Mouse (Mus musculus) intestine, embryonic 14.5 days (tissue): ENCODE data around the gene Plxdc1. TPM values are rescaled to one million over a fixed set of nuclear protein-coding genes. Genes with fewer than 3 reads are reported as not detected.
A peak's percentile ranks its signal among the peaks of the same experiment; 100 is the strongest.

Experiments
- ATAC-seq: fragments of 200-750 bp; cut with Nextera tagmentation; replicated peaks from 2 replicates; pipeline ENCODE4 v1.8.0; 2017; ENCODE audit warnings: low read depth, moderate number of reproducible peaks, moderate TSS enrichment, moderate library complexity; ENCODE audit not compliant: low FRiP score, low TSS enrichment
- DNase-seq: peaks from one replicate; pipeline ENCODE4 v3.0.0-alpha.2; 2018; ENCODE audit warnings: low spot score
- H3K27ac ChIP-seq: fragments of 300-500 bp; sonication (generic); 2 replicates; pipeline ENCODE4 v1.5.1; 2014; ENCODE audit warnings: low read depth, mild to moderate bottlenecking, control low read depth
- H3K27me3 ChIP-seq: fragments of 300-500 bp; sonication (generic); replicated peaks from 2 replicates; pipeline ENCODE4 v1.6.1; 2014; ENCODE audit warnings: low read length, control low read depth; ENCODE audit not compliant: control insufficient read depth, insufficient read depth
- H3K36me3 ChIP-seq: fragments of 300-500 bp; sonication (generic); 2 replicates; pipeline ENCODE4 v1.6.1; 2014; ENCODE audit warnings: low read length, control low read depth; ENCODE audit not compliant: control insufficient read depth, insufficient read depth
- H3K4me1 ChIP-seq: fragments of 300-500 bp; sonication (generic); replicated peaks from 2 replicates; pipeline ENCODE4 v1.6.1; 2014; ENCODE audit warnings: low read length, control low read depth, mixed read lengths; ENCODE audit not compliant: control insufficient read depth, insufficient read depth
- H3K4me2 ChIP-seq: fragments of 300-500 bp; sonication (generic); 2 replicates; pipeline ENCODE4 v1.6.1; 2014; ENCODE audit warnings: low read length
- H3K4me3 ChIP-seq: fragments of 300-500 bp; sonication (generic); 2 replicates; pipeline ENCODE4 v1.5.1; 2014; ENCODE audit warnings: low read depth, low read length, control low read depth, mixed read lengths
- H3K9ac ChIP-seq: fragments of 300-500 bp; sonication (generic); 2 replicates; pipeline ENCODE4 v1.6.1; 2014; ENCODE audit warnings: mild to moderate bottlenecking, low read length
- H3K9me3 ChIP-seq: fragments of 300-500 bp; sonication (generic); 2 replicates; pipeline ENCODE4 v1.6.1; 2016; ENCODE audit warnings: low read length, control low read depth; ENCODE audit not compliant: control insufficient read depth
- WGBS: fragments of 180-500 bp; shearing (Covaris S2); extraction: QIAGEN DNeasy Blood & Tissue Kit; methylation state at CpG from one replicate; pipeline ENCODE4 v1.1.7; 2014; 5-methylcytosine and 5-hydroxymethylcytosine counted together
- polyA plus RNA-seq: library from polyadenylated mRNA; unstranded; fragments of >200 nt; fragmentation: Nextera tagmentation; extraction: Ambion mirVana; gene quantifications from 2 replicates; pipeline ENCODE4 v1.2.1, GENCODE M21; 2014

Gene Plxdc1
- polyA plus RNA-seq, 1 experiment from 2014 or later: 0.30 TPM

- Histone ChIP-seq H3K4me2 (peak overlapping the region; percentile 66), H3K27ac (peak overlapping the region; percentile 77), H3K9me3 (no peaks in the 10 kb centered on the region), H3K36me3 (no peaks in the 10 kb centered on the region), H3K27me3 (peaks cover 25% of the 10 kb centered on the region), H3K9ac (peak overlapping the region; percentile 69), H3K4me3 (peak overlapping the region; percentile 67), H3K4me1 (peaks cover 14% of the 10 kb centered on the region)
- 0% methylated on average over 26 of the region's 26 CpGs for WGBS
- ATAC-seq (peak; percentile 85), DNase-seq (peak; percentile 94)
Observed at GRCm38 (mm10) chr11:97988530-97989096, 2.4 kb upstream of the Plxdc1 start.

GRCm38 (mm10) chr11:97987551-97988526 is 1.6 kb upstream of the Plxdc1 start:
- H3K4me1 ChIP-seq: peaks cover 14% of the 10 kb centered on the region
- H3K4me3 ChIP-seq: peak overlapping the region; percentile 67
- ATAC-seq (peak; percentile 83), DNase-seq (peak; percentile 100)
- H3K9me3 ChIP-seq: no peaks in the 10 kb centered on the region
- under 1% methylated on average over 42 of the region's 42 CpGs for WGBS
- peaks cover 25% of the 10 kb centered on the region for H3K27me3 ChIP-seq
- H3K27ac ChIP-seq: peak overlapping the region; percentile 77
- peak overlapping the region; percentile 69 for H3K9ac ChIP-seq
- no peaks in the 10 kb centered on the region for H3K36me3 ChIP-seq
- H3K4me2 ChIP-seq: peak overlapping the region; percentile 66

DNA sequence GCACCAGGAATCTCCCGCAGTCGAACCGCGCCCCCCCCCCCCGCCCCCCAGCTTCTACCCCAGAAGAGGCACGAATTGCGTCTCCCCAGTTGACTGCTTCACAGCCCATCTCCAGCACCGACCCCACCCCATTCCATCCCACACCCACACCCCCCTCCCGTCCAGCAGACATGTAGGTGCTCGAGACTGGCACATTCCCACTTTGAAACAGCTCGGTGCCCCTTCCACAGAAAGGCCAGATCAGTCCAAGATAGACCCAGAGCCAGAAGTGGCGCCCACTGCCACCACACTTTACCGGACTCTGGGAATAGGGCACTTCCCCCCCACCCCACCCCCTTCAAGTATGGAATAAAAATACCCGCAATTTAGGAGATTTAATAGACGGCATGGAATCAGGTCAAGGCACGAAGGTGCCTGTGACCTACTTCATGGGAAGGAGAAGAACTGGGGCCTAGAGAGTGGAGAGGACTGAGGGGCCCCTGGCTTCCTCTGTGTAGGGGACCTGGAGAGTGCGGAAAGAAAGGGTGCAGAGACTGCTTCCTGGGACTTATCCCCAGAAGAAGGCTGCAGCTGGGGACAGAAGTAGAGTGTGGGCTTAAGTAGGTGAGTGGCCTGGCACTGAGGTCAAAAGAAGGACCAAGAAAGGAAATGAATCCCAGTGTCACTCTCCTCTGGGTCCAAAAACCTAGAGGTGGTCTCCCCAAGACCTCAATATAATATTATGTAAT is 658 bp upstream of the Plxdc1 start:
- Histone ChIP-seq H3K9me3 (no peaks in the 10 kb centered on the region), H3K27ac (no peak overlapping the region), H3K4me1 (peaks cover 14% of the 10 kb centered on the region), H3K36me3 (no peaks in the 10 kb centered on the region), H3K4me2 (peak overlapping the region; percentile 79), H3K9ac (no peak overlapping the region; the same call in 1 of the 2 replicates), H3K4me3 (peak overlapping the region; percentile 67), H3K27me3 (peaks cover 25% of the 10 kb centered on the region)
- DNase-seq (peak; percentile 73), ATAC-seq (no peak)
- 30% methylated on average over 14 of the region's 17 CpGs for WGBS

DNA sequence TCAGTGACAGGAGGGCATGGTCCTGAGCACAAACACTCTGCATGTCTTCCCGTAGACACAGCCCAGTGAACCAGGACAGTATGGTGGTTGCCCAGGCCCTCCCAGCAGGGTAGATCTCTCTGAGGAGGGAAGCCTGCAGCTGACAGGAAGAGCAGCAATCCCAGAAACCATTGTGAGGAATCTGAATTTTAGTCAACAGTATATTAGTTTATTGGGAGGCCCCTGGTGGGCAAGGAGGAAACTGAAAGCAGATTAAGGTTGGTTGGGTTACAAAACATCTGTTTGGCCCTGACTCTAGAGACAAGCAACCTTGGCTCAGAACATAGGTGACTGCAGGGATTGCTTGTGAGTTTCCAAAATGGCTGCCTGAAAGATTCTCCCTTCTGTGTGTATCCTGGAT is 2.3 kb downstream of the Plxdc1 start:
- WGBS: 83% methylated on average over 1 of the region's 1 CpGs
- no peak for ATAC-seq
- Histone ChIP-seq H3K27ac (no peak overlapping the region), H3K27me3 (peaks cover 25% of the 10 kb centered on the region), H3K9ac (no peak overlapping the region), H3K4me2 (no peak overlapping the region), H3K9me3 (no peaks in the 10 kb centered on the region), H3K4me3 (no peak overlapping the region), H3K4me1 (no peaks in the 10 kb centered on the region; the same call in none of the 2 replicates), H3K36me3 (no peaks in the 10 kb centered on the region)
- DNase-seq: no peak

DNA sequence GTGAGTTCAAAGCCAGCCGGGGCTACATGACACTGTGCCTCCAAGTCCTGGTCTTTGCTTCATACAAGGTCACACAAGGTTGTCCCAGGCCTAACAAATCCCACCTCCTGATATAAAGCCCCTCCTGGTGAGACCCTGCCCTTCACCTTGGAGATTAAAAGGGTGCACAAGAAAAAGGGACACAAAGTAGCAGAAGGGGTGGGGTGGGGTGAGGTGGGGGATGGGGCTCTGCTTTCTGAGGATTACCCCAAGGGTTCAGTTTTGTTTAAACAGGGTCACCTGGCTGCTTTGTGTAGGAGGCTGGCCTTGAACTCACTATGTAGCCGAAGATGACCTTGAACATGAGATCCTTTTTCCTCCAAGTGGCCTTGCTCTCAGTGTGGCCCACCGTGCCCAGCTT is 2.7 kb downstream of the Plxdc1 start:
- Histone ChIP-seq H3K9ac (no peak overlapping the region), H3K4me1 (no peaks in the 10 kb centered on the region; the same call in 1 of the 2 replicates), H3K4me3 (no peak overlapping the region), H3K4me2 (no peak overlapping the region), H3K27ac (no peak overlapping the region), H3K36me3 (no peaks in the 10 kb centered on the region), H3K27me3 (peaks cover 25% of the 10 kb centered on the region), H3K9me3 (no peaks in the 10 kb centered on the region)
- WGBS: 88% methylated on average over 3 of the region's 3 CpGs
- DNase-seq (no peak), ATAC-seq (no peak)

DNA sequence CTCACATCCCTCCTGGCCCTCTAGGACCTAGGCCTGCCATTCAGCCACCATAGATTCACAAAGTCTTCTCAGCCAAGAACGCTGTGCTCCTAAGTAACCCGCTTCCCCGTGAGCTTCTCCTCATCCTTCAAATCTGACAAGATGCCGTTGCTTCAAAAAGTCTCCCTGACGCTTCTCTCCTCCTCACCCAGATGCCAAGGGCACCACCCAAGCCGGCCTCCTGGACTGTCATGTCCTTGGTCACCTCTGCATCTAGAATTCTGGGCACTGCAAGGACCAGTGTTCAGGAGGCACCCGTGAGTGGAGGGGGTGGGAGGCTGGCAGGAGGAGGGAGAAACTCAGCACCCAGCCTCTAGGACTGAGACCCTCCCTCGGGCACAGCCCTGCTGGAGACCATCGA is 3.5 kb downstream of the Plxdc1 start:
- Histone ChIP-seq H3K36me3 (no peaks in the 10 kb centered on the region), H3K27me3 (peaks cover 25% of the 10 kb centered on the region), H3K9me3 (no peaks in the 10 kb centered on the region), H3K4me3 (no peak overlapping the region), H3K9ac (no peak overlapping the region), H3K4me2 (no peak overlapping the region), H3K27ac (no peak overlapping the region), H3K4me1 (no peaks in the 10 kb centered on the region; the same call in 1 of the 2 replicates)
- ATAC-seq: no peak
- DNase-seq: no peak
- 84% methylated on average over 9 of the region's 9 CpGs for WGBS

DNA sequence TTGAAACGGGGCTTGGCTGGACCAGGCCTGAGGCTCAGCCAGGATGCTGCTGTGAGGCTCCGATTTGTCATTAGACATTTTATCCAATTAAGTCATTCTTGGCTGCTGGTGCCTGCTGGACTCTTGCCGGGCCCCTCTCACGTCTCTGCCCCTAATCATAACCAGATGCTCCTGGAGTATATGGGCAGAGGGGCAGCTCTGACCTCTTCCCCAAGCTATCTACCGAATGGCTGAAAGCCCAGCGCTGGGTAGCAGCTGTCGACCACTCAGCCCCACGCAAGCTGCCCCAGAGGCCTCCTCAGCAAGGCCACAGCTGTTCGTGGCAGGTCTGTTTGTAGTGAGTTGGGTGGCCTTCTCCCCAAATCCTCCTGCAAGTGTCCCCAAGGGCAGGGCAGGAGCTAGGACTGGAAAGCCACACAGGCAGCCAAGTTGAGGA is 5.7 kb downstream of the Plxdc1 start:
- no peaks in the 10 kb centered on the region for H3K36me3 ChIP-seq
- no peak overlapping the region for H3K9ac ChIP-seq
- no peak overlapping the region for H3K4me2 ChIP-seq
- no peaks in the 10 kb centered on the region for H3K9me3 ChIP-seq
- H3K27ac ChIP-seq: no peak overlapping the region
- H3K4me3 ChIP-seq: no peak overlapping the region
- no peaks in the 10 kb centered on the region for H3K4me1 ChIP-seq
- WGBS: 68% methylated on average over 9 of the region's 9 CpGs
- ATAC-seq (no peak), DNase-seq (no peak)
- H3K27me3 ChIP-seq: peaks cover 16% of the 10 kb centered on the region

DNA sequence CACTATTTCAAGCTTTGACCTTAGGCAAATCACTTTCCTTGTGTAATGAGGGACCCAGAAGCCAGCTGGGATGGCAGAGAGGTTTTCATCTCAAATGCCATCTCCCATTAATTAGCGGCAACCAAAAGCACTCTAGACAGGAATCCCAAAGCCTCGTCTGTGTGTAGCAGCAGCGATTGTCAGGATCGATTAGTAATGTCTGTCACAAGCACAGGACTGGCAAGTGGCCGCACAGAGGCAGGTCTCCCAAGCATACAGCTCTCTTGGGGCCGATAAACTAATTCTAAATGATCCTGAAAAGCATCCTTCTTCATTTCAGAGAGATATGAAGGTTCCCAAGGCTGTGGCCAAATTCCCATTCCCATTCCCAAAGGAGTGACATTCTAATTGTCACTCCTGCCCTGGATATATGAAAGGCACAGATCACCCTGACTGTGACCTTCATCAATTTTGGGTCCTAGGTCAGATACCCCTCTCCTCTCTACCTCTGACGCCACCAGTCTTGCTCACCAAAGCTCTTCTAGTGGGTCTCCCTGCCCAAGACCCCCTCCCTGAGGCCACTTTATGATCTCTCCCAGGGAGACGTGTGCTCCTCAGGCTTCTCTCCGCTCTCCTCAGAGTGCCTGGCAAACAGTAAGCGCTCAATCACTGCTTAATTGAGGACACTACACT is 6.3 kb downstream of the Plxdc1 start:
- Histone ChIP-seq H3K27ac (no peak overlapping the region), H3K4me2 (no peak overlapping the region), H3K27me3 (peaks cover 10% of the 10 kb centered on the region), H3K9me3 (no peaks in the 10 kb centered on the region), H3K4me3 (no peak overlapping the region), H3K9ac (no peak overlapping the region), H3K36me3 (no peaks in the 10 kb centered on the region), H3K4me1 (no peaks in the 10 kb centered on the region)
- no peak for ATAC-seq
- no peak for DNase-seq
- WGBS: 68% methylated on average over 10 of the region's 10 CpGs
